Mouse (Mus musculus) CD4-positive naive resting alpha-beta T cell, adult 76 days (primary cell): ENCODE data around the gene Tmc5. TPM values are rescaled to one million over a fixed set of nuclear protein-coding genes. Genes with fewer than 3 reads are reported as not detected.

Experiments used
- total RNA-seq: library from RNA; stranded (reverse); gene quantifications from one replicate; pipeline ENCODE4 v1.2.4, GENCODE M21; 2023

Gene Tmc5
- total RNA-seq, result not detected

DNA sequence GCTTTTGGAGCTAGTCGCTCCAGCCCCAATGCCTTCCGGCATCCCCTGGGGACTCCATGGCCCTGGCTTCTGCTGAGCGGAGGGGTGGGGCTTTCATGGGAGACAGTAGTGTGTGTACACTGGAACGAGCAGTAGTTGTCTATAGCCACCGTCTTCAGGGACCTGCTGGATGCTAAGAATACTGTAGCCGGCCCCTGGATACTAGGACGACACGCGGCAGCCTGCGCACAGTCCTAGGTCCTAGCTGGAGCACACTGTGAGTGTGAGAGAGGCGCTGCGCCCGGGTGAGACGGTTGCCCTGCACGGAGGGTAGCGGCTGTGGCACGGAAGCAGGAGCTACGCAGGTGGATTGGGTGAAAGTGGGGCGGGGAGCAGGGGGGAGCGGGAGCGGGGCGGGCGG is at the start of gene Tmc5:
Gene Tmc5, plus strand, starts transcription at position 97 of the 400 bp plus-strand sequence.

DNA sequence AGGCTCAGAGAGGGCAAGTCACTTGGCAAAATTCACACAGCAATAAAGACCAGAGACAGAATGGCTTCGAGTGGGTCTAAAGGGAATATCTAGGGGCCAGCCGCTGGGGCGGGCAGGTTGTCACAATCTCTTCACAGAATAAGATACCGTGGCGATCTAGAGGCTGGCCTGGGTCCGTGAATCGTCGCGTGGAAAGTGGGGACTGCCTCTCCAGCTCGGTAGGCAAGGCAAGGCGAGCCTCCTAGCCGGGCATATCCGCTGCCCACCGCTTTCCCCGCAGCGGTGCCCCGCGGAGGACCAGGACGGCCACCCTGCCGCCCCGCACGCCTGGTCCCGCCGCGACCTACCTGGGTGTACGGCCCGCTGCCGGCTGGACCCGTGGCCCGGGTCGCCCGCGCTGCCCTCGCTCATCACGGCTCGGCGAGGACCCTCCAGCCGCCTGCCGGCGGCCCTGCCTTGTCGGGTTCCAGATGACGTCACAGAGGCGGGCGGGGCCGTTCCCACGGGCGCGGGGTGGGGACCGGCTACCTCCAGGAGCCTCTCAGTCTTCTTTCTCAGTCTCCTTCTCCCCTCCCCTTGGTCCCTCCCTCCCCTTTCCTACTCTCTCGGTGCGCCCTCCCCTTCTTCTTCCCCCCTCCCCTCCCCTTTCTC is 12.7 kb upstream of the Tmc5 start, which contains the start of gene Tmc7:
Gene Tmc7, minus strand, starts transcription at position 480 of the 651 bp plus-strand sequence.

DNA sequence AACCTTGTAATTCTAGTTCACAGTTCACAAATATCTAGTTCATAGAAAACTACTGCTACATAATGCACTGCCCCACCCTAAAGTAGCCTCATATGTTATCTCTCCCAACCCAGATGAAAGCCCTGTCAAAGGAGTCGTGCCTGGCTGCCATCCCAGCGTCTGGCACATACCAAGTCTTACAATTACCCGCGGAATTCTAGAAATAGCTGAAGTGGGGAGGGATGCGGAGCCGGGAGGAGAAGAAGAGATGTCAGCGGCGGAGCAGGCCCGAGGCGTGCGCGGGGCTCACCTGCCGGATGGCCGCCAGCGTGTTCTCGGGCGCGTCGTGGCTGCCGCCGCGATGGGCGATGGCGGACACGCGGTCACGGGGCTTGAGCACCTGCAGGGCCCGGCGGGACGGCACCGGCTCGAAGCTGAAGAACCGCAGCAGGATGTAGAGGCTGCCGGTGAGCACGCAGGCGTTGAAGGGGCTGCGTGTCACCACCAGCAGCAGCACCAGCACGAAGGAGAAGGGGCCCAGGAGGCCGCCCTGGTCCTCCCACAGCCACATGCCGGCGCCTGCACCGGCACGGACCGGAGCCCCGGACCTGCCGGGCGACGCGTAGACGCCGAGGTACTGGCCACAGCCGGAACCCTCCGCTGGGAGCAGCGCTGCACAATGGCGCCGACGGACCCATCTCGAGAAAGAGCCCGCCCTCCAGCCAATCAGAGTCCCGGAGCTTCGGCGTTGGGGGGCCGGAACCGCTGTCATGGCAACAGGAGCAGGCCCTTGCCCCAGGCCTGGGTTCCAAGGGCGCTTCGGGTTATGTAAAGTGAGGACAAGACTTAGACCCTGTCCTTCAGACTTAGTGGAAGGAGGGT is 108.2 kb downstream of the Tmc5 start, which contains the start of gene Gde1:
Gene Gde1, minus strand, starts transcription at position 678 of the 861 bp plus-strand sequence.

DNA sequence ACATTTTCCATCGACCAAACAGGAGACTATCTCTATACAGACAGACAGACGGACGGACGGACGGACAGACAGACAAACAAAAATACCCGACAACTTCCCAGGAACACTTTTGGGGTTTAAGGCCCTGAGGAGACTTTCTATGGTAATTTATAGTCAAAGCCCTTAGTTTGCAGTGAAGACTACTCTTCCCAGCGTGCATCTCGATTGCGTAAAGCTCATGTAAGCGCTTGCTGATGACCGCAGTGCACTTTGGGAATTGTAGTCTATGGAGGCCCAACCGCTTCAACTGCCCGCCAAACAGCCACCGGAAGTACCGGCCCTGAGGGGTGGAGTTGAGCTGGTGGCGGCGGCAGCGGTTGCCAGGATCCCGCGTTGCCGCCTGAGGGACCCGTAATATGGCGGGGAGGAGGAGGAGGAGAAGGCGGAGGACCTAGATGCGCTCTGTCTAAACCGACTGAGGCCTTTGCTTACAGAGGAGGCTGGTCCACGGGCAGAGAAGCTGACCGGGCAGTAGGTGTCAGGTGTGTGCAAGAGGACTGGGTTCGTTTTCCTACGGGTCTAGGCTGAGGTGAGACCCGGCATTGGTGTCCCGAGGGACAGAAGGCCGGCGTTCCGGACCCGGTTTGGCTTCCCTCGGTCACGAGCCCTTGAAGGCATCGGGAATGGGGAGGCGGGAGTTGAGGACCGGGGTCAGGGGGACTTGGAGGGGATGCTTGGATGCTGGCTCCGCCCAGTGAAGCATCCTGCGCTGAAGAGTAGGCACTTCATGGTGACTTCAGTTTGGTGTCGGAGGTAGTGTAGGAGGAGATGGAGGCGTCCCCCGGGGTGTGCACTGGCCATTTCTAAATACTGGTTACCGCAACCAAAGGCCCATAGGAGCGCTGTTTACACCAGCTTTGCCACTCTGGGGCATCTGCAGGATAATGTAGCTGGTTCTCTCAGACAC is 115.4 kb downstream of the Tmc5 start, which contains the start of gene Ccp110:
Gene Ccp110, plus strand, starts transcription at position 325 of the 946 bp plus-strand sequence.

Other genes with a start within 250 kb of the Tmc5 start
- not detected for gene Syt17, start 149.1 kb upstream of the Tmc5 start, total RNA-seq
- 1.5 TPM for gene Itpripl2, start 105.3 kb upstream of the Tmc5 start, total RNA-seq
- gene Coq7, start 63.9 kb upstream of the Tmc5 start, total RNA-seq, result 6.9 TPM
- 0.70 TPM for gene Tmc7, start 12.6 kb upstream of the Tmc5 start, total RNA-seq
- 27.6 TPM for gene Gde1, start 108.5 kb downstream of the Tmc5 start, total RNA-seq
- 7.9 TPM for gene Ccp110, start 115.3 kb downstream of the Tmc5 start, total RNA-seq
- gene Vps35l, start 142.9 kb downstream of the Tmc5 start, total RNA-seq, result 60.6 TPM